ENCODE assay signal across 9 mouse cellular contexts in the genomic region with DNA sequence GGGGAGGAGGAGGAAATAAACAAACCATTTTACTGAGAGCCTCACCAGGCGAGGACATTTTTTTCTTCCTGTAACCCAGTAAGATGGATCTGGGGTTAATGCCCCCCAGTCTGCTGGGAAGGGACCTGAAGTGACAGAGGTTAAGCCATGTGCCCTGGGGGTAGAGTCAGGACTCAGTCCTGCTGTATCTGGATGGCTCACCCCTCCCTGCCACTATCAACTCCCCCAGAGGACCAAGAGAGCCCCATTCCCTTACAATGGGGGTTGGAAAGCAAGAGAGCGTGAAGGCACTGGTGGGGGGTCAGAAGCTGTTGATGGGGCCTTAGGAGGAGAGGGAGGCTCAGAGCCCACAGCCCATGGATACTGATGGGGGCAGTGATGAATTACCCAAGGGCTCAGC. TPM values are rescaled to one million over a fixed set of nuclear protein-coding genes. Genes with fewer than 3 reads are reported as not detected.
"Had no signal": no experiment of that assay in that cellular context is flagged by ENCODE, and none has a peak within 500 bp of the region (broad histone marks: within the 10 kb centered on the region; RNA-seq: fewer than 3 reads in every experiment).

No protein-coding gene starts in this region.

RNA-seq across cellular contexts. Expression of a gene that starts 8.2 kb away (rescaled TPM):
- polyA plus RNA-seq: neural tube, embryonic 14.5 days; neural tube, embryonic 15.5 days; stomach, embryonic 14.5 days; stomach, embryonic 15.5 days; stomach, embryonic 16.5 days; stomach, postnatal 0 days; thymus, postnatal 0 days; urinary bladder, adult 2 months had no signal

RNA-seq across cellular contexts. Expression of a gene that starts 17.4 kb away (rescaled TPM):
- total RNA-seq: neutrophil, adult 5-6 weeks had no signal
- polyA plus RNA-seq: neural tube, embryonic 14.5 days; neural tube, embryonic 15.5 days; stomach, embryonic 14.5 days; stomach, embryonic 15.5 days; stomach, postnatal 0 days; thymus, postnatal 0 days; urinary bladder, adult 2 months had no signal
